Mouse (Mus musculus) cortical plate, adult 2 months (tissue): ENCODE results near the gene Brd4.

Experiments used
- CTCF ChIP-seq: fragments of 200-500 bp; IDR thresholded peaks from 2 replicates; pipeline ENCODE4 v1.5.1; 2011; ENCODE audit warnings: mild to moderate bottlenecking, control low read depth, low read length; ENCODE audit not compliant: insufficient read depth; ENCODE audit errors: extremely low read depth
- POLR2A ChIP-seq: fragments of 200-500 bp; IDR thresholded peaks from 2 replicates; pipeline ENCODE4 v1.6.1; 2011; ENCODE audit warnings: mild to moderate bottlenecking, low read length, control low read depth; ENCODE audit not compliant: insufficient read depth; ENCODE audit errors: extremely low read depth

DNA sequence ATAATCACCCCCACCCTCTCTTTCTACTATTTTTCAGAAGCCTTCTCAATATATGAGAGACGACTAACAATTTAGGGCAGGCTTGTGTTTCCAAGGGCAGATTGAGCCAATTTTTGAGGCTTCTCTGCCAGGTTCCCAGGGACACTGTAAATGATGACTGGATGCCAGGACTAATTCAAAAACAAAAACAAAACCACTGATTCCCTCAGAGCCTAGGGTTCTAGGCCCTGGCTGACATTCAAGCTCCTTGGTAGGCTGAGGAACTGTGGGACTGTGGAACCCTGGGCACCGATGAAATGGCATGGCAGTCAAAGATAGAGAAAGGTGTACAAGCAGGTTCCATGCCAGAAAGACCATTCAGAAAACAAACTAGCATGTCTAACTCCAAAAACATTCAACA lies 31.3 kb downstream of the Brd4 start:
- no peak for TF ChIP-seq CTCF
- no peak for TF ChIP-seq POLR2A
